Mouse (Mus musculus) CH12F3 (cell line): ENCODE data around the gene Cfap100.

ENCODE experiments used
- in situ Hi-C: fragments of 300-500 bp; cut with MboI; formaldehyde crosslinking; loops from 2 replicates; pipeline ENCODE4 v1.14.3; 2020; ENCODE audit warnings: low sequenced_read_pairs

Cfap100 gene

DNA sequence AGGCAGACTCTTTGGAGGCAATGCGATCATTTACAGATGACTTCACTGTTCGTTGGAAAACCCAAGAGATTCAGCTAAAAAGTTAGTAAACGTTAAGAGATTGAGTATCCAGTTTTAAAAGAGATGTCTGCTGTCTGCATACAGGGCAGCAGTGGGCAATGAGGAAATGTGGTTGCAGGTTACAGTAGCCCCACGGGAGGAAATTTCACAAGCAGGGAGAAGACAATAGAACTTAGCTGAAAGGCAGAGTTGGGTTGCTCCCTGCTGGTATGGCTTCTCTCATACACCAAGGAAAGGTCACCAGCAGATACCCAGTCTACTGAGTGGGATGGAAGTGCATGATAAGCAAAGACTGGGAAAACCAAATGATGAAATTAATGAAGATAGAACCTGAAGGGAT, 38.0 kb downstream of the Cfap100 start:
- in situ Hi-C loops: no loop called here

DNA sequence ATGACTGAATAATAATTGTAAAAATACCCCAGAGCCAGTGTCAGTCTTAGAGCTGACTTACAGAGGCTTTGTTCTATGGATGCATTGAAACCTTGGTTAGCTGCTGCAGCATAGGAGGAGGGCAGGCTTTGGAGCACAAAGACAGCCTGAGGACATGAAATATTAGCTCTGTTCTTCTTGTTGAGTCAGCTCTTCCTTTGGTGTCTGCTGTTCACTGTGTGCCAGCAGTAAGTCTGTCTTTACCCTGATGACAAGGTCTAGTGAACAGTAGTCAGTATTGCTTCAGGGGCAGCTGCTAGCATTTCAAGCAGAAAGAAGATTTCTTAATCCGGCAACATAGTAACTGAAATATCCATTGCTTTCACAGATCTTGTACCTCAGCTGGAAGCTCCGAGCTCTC, 47.1 kb downstream of the Cfap100 start:
- in situ Hi-C loops: no loop called here

DNA sequence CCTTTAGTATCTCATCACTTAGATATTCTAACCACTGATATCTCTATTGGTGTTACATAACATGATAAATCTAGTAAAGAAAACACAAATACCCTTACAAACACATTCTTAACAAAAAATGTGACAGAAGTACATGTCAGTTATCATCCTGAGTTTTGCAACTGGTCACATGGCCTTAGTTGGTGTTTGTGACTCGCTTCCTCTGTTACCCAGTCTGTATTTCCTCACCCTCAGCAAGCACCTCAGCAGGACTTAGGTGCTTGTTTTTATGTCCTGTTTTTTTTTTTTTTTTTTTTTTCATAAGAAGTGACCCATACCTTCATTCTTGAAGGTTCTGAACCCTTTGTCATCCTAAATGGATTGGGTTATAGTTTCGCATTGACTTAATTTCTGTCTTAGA, 50.9 kb downstream of the Cfap100 start:
- in situ Hi-C loops: no loop called here

DNA sequence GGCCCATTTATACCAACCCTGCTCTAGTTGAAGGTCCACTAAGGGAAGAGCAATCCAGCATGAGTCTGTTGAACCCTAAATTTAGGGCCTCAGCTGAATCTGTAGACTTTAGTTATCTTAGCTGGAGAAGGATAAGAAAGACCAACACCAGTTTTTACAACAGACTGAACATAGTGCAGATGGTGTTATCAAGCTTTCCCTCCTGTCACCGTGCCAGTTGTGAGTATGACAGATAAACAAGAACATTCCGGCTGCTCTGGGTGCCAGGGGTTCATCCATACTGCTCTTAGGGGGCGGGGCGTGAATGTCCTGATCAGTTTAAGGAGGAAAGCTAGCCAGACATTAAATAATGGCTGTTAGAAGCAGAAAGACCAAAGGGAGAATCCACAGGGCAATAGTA, 54.0 kb downstream of the Cfap100 start:
- in situ Hi-C loops: no loop called here

DNA sequence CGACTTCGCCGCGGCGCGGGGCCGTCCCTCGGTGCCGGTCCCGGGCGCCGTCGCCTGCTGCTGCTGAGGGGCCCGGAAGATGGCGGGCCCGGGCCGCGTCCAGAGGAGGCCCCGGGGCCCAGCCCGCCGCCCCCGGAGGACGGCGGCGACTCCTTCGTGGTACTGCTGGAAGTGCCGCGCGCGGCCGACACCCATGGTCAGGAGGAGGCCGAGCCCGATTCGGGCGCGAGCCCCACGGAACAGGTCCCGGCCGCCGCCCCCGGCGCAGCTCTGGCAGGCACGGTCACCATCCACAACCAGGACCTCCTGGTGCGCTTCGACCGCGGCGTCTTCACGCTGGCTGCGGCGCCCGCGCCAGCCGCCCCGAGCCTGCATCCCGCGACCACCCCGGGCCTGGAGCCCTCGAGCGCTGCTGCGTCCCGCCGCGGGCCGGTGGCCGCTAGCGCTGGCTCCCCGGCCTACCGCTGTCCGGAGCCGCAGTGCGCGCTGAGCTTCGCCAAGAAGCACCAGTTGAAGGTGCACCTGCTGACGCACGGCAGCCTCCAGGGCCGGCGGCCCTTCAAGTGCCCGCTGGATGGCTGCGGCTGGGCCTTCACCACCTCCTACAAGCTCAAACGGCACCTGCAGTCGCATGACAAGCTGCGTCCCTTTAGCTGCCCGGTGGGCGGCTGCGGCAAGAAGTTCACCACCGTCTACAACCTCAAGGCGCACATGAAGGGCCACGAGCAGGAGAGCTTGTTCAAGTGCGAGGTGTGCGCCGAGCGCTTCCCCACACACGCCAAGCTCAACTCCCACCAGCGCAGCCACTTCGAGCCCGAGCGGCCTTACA, 58.7 kb downstream of the Cfap100 start:
- in situ Hi-C loops: no loop called here

DNA sequence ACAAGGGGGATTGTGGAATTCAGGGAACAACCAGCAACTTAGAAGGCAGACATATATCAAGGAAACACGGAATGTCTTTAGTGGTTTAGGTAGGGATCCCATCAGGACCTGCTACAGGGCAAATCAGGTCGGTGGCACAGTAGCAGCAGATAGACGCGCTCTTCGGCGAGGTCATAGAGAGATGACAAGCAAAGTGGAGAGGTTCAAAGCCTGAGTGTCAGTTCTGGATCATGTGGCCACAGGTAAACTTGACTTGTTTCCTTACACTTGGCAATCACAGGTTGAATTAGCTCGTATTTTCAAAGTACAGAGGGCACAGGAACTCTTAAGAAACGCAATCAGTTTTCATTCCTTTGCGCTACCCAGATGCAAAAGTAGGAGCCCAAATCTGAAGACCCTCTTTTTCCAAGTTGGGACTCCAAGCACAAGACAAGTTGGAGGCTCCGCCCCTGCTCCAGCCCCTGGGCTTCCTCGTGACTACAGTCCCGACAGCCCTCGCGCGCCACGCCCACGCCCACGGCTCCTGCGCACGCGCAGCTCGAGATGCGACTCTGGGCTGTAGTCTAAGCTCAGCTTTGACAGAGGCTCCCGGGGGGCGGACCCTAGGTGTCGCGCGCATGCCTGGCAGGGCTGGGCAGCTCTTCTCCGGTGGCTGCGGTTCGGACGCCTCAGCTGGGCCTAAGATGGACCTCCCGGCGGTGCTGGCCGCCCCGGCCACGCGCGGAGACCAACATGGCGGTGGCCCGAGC, 59.4 kb downstream of the Cfap100 start, which contains the start of gene Zxdc:
Gene Zxdc, plus strand, starts transcription at position 517 of the 749 bp plus-strand sequence.
- in situ Hi-C loops: no loop called here

DNA sequence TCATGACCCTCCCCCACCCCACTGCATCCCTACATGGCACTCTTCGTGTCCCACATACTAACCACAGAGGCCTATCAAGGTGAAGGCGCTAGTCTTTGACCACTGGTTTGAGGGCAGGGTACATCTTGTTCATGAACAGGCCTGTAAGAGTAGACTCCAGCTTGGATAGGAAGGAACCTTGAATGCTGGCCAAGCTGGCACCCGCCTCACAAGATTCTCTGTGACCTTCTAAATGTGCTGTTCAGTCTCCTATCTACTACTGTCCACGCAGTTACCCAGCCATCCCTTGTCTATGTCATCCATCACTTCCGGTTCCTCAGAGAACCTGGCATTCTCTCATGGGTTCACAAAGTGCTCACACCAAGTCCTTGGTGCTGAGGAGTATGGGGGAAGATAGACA, 65.3 kb downstream of the Cfap100 start:
- in situ Hi-C loops: no loop called here

DNA sequence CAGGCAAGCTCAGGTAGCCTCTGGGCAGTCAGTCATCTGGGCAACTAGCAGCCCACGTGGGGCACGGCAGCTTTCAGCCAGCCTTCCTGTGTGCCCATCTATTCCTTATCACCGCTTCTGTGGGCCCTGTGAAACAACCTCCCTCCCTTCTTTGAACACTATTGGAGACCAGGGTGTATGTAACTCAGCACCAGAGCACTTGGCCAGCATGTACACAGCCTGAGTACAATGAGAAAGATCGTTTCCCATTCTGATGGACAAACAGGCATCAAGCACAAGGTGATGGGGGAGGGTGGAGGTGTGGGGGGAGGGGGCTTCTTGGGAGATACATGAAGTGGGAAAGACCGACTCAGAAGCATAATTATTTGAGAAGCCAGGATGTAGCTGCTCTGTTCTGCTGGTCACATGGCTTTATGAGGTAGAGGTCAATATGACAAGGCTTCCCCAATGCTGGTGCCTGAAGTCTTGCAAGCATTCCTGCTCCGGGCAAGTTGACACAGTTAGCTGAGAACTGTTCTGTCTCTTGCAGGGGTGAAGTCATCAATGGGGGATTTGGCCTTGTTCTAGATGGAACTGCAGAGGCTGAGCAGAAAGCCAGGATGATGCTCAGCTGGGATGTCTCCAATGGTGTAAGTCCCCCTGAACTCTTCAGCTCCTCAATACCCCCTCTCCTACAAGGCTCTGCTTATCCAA, 67.5 kb downstream of the Cfap100 start:
- in situ Hi-C loops: no loop called here

DNA sequence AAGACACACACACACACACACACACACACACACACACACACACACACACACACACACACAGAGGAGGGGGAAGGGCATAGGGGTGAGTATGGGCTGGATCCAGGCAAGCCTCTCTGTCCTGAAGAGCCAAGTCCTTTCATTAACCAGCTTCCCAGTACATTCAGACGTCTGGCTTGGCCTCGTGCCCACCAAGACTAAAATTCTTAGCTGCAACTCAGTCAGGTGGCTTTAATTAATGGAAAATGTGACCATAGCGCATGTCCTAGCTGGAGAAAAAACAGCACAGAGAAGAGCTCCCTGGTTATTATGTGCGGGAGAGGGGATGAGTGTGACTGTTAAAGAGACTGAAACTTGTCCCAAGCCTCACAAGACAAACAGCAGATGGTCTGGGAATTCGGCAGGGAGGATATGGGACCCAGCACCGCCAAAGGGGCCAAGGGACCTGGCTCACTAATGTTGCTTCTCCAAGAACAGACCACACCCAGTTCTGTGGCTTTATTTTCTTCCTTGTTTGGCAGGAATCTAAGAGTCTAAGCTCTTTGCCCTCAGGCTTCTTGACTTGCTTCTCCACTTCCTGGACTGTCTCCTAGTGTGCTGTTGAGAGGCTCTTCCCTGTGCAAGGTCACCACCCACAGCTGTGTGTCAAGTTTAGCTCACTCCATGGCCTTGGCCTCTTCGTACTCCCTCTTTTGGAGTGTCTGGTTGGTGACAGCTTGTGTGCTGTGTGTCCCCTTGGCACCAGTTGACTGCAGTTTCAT, 68.4 kb downstream of the Cfap100 start:
- in situ Hi-C loops: no loop called here

DNA sequence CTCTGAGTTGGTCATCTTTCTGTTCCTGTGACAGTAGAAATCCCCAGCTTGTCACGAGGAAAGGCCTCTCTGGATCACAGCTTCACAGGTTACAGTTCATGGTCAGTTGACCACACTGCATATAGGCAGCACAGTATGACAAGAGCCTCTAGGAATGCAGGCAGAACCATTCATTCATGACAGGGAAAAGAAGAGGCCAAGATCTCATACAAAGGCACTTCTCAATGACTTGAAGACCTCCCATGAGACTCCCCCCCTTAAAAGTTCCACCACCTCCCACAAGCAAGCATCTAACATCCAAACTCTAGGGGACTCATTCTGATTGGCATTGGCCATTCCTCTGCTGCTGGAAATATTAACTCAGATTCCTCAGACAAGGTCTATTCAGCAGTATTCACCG, 69.2 kb downstream of the Cfap100 start:
- in situ Hi-C loops: no loop called here

DNA sequence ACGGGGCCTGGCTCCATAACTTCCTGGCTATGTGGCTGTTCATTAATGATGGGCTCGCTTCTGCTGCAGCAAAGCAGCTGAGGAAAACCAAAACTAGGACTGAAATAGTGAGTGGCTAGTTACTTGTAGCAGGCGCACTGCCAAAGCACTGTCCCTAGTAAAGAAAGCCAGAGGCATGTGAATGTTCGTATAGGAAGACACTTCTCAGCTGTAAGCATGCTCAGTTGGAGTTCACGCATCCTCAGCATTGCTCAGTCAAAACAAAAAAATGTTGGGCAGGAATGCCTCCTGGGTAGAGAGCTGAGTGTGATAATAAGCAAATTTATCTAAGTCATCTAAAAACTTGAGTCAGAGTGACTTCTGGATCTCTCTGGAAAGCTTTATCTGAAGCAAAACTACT, 70.5 kb downstream of the Cfap100 start:
- in situ Hi-C loops: no loop called here
